Mouse (Mus musculus) heart, embryonic 11.5 days (tissue): Measurements from ENCODE around the gene Gm28308. TPM values are rescaled to one million over a fixed set of nuclear protein-coding genes. Genes with fewer than 3 reads are reported as not detected.

ENCODE experiments used
- ATAC-seq: fragments of 200-750 bp; cut with Nextera tagmentation; replicated peaks from 2 replicates; pipeline ENCODE4 v1.8.0; 2017; ENCODE audit warnings: moderate library complexity; ENCODE audit not compliant: insufficient number of reproducible peaks, low FRiP score, low TSS enrichment
- H3K27ac ChIP-seq: fragments of 300-500 bp; sonication (generic); 2 replicates; pipeline ENCODE4 v1.5.1; 2014; ENCODE audit warnings: mild to moderate bottlenecking, low read depth, low read length
- H3K27me3 ChIP-seq: fragments of 300-500 bp; sonication (generic); 2 replicates; pipeline ENCODE4 v1.6.1; 2014; ENCODE audit warnings: mild to moderate bottlenecking, low read length, mixed read lengths; ENCODE audit not compliant: control insufficient read depth, insufficient read depth
- H3K36me3 ChIP-seq: fragments of 300-500 bp; sonication (generic); 2 replicates; pipeline ENCODE4 v1.6.1; 2014; ENCODE audit warnings: mild to moderate bottlenecking, low read length, moderate library complexity, mixed read lengths; ENCODE audit not compliant: control insufficient read depth, insufficient read depth
- H3K4me1 ChIP-seq: fragments of 300-500 bp; sonication (generic); 2 replicates; pipeline ENCODE4 v1.6.1; 2014; ENCODE audit warnings: low read length; ENCODE audit not compliant: control insufficient read depth, insufficient read depth
- H3K4me2 ChIP-seq: fragments of 300-500 bp; sonication (generic); 2 replicates; pipeline ENCODE4 v1.6.1; 2014; ENCODE audit warnings: mild to moderate bottlenecking, moderate library complexity
- H3K4me3 ChIP-seq: fragments of 300-500 bp; sonication (generic); 2 replicates; pipeline ENCODE4 v1.5.1; 2014; ENCODE audit warnings: low read depth, low read length
- H3K9ac ChIP-seq: fragments of 300-500 bp; sonication (generic); 2 replicates; pipeline ENCODE4 v1.6.1; 2014; ENCODE audit warnings: mild to moderate bottlenecking, low read depth, low read length, moderate library complexity
- H3K9me3 ChIP-seq: fragments of 300-500 bp; sonication (generic); replicated peaks from 2 replicates; pipeline ENCODE4 v1.6.1; 2016; ENCODE audit warnings: low read length; ENCODE audit not compliant: control insufficient read depth
- WGBS: fragments of 180-500 bp; shearing (Covaris S2); extraction: QIAGEN DNeasy Blood & Tissue Kit; methylation state at CpG from one replicate; pipeline ENCODE4 v1.1.7; 2014; ENCODE audit not compliant: insufficient replicate concordance; 5-methylcytosine and 5-hydroxymethylcytosine counted together
- polyA plus RNA-seq: library from polyadenylated mRNA; unstranded; fragments of >200 nt; fragmentation: Nextera tagmentation; extraction: Ambion mirVana; gene quantifications from 2 replicates; pipeline ENCODE4 v1.2.1, GENCODE M21; 2014

The Gm28308 gene
- polyA plus RNA-seq, 1 experiment from 2014 or later: not detected

DNA sequence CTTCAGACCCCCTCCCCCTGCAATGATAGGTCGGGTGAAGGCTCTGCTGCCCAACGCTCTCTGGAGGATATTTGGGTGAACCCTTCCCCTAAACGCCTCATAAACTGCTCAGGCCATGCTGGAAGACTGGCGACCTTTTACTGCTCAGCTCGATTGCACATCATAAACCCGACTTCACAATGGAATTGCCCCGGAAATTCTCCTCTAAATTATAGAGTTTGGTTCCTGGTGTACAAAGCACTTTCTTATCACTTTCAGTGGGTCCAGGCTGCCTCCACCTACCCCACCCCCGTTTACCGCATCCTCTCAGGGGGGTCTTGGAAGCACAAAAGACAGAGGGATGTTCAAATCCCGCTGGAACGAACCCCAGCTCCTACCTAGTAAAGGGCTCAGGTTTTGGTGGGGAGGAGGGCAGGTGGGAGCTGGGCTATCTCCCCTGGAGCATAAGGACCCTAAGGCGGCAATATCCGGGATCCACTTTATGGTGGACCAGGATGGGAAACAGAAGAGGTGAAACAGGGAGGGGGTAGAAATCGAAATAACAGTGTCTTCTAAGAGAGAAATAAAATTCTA lies 5.6 kb upstream of the Gm28308 start:
- Histone ChIP-seq H3K27ac (no peak overlapping the region), H3K9ac (no peak overlapping the region), H3K4me1 (0 out of 2 replicates have a peak, but pooled peaks cover 4% of the 10 kb centered on the region), H3K9me3 (no peaks in the 10 kb centered on the region), H3K4me3 (no peak overlapping the region), H3K36me3 (no peaks in the 10 kb centered on the region), H3K4me2 (no peak overlapping the region), H3K27me3 (peaks cover 100% of the 10 kb centered on the region)
- ATAC-seq: no peak
- 12% methylated on average over 14 of the region's 14 CpGs for WGBS

- Histone ChIP-seq H3K9me3 (no peaks in the 10 kb centered on the region), H3K27me3 (peaks cover 100% of the 10 kb centered on the region), H3K4me2 (no peak overlapping the region), H3K36me3 (no peaks in the 10 kb centered on the region), H3K9ac (no peak overlapping the region), H3K4me1 (peaks cover 4% of the 10 kb centered on the region), H3K27ac (no peak overlapping the region), H3K4me3 (peak overlapping the region; percentile 27; the same call in 1 of the 2 replicates)
- 5% methylated on average over 23 of the region's 23 CpGs for WGBS
- no peak for ATAC-seq
These were observed 4.9 kb upstream of the Gm28308 start for GRCm38 (mm10) chr6:52217895-52218642.

- Histone ChIP-seq H3K27ac (no peak overlapping the region), H3K4me3 (peak overlapping the region; percentile 27), H3K4me2 (peak overlapping the region; percentile 54), H3K9ac (no peak overlapping the region), H3K4me1 (peaks cover 10% of the 10 kb centered on the region), H3K36me3 (no peaks in the 10 kb centered on the region), H3K27me3 (peaks cover 100% of the 10 kb centered on the region), H3K9me3 (no peaks in the 10 kb centered on the region)
- under 1% methylated on average over 25 of the region's 25 CpGs for WGBS
- ATAC-seq: peak; percentile 22; the same call in 1 of the 2 replicates
These were observed 4.3 kb upstream of the Gm28308 start for GRCm38 (mm10) chr6:52217459-52217768.

DNA sequence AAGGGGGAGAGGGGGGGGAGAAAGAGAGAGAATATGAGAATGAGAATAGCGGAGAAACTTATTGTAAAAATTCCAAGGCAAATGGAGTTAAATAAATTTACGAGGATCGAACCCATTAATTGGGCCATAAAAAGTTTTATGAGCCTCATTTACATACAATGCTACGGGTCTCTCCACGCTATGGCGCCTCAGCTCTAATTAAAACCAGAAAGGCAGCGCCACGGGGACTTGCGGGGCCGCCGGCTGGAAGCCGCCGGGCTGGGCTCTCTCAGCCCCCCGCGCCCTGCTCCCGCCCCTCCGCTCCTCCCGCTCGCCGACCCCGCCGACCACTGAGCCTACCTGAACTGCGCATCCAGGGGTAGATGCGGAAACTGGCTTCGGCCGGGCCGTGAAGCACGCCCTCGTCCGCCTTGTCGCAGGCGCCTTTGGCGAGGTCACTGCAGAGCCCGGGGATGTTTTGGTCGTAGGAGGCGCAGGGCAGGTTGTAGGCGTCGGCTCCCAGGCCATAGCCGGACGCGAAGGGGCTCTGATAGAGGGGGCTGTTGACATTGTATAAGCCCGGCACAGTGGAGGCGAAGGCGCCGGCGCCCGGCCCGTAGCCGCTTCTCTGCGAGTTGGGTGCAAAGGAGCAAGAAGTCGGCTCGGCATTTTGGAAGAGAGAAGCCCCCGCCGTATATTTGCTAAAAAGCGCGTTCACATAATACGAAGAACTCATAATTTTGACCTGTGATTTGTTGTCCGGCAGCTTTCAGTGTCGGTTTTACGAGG lies 3.7 kb upstream of the Gm28308 start:
- peaks cover 10% of the 10 kb centered on the region for H3K4me1 ChIP-seq
- 2% methylated on average over 60 of the region's 60 CpGs for WGBS
- H3K4me2 ChIP-seq: peak overlapping the region; percentile 54
- H3K9ac ChIP-seq: no peak overlapping the region
- no peaks in the 10 kb centered on the region for H3K36me3 ChIP-seq
- peaks cover 100% of the 10 kb centered on the region for H3K27me3 ChIP-seq
- H3K27ac ChIP-seq: no peak overlapping the region
- no peak for ATAC-seq
- peak overlapping the region; percentile 27 for H3K4me3 ChIP-seq
- no peaks in the 10 kb centered on the region for H3K9me3 ChIP-seq

DNA sequence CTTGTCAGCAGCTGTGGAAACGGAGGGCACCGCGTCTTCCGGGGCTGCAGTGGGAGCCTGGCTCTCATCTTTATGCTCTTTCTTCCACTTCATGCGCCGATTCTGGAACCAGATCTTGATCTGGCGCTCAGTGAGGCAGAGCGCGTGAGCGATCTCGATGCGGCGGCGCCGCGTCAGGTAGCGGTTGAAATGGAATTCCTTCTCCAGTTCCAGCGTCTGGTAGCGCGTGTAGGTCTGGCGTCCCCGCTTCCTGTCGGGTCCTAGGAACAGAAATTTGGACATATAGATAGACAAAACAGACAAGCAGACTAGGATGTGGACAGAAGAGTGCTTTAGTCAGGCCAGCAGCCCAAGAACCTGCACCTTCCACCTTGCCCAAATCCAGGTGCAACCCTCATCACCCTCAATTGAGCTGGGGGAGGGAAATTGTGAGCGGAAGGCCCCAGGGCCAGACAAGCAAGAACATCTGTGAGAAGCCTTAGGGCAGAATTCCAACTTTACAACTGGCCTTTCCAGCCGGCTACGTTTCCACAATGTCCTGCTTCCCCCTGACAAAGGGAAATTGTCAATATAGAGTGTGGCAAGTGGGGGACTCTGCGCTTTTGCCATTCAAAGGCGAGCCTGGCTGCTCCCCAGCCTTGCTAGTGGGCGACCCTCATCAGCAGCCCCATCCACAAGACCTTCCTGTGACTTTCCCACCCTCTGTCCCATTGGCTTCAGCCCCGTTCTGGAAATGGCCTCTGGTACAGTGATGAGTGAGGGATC lies 2.8 kb upstream of the Gm28308 start:
- no peaks in the 10 kb centered on the region for H3K36me3 ChIP-seq
- peaks cover 13% of the 10 kb centered on the region for H3K4me1 ChIP-seq
- H3K4me2 ChIP-seq: peak overlapping the region; percentile 14; the same call in 1 of the 2 replicates
- H3K9ac ChIP-seq: no peak overlapping the region
- 2% methylated on average over 30 of the region's 30 CpGs for WGBS
- no peaks in the 10 kb centered on the region for H3K9me3 ChIP-seq
- no peak overlapping the region for H3K27ac ChIP-seq
- H3K27me3 ChIP-seq: peaks cover 100% of the 10 kb centered on the region
- ATAC-seq: no peak
- H3K4me3 ChIP-seq: no peak overlapping the region

- Histone ChIP-seq H3K27me3 (peaks cover 99% of the 10 kb centered on the region), H3K4me3 (no peak overlapping the region), H3K27ac (no peak overlapping the region), H3K36me3 (no peaks in the 10 kb centered on the region), H3K4me2 (no peak overlapping the region), H3K9ac (no peak overlapping the region), H3K4me1 (peaks cover 13% of the 10 kb centered on the region), H3K9me3 (no peaks in the 10 kb centered on the region)
- no peak for ATAC-seq
- WGBS: 7% methylated on average over 3 of the region's 3 CpGs
These were observed 1.9 kb upstream of the Gm28308 start for GRCm38 (mm10) chr6:52215070-52215469.

GRCm38 (mm10) chr6:52214271-52214670 lies 1.1 kb upstream of the Gm28308 start:
- Histone ChIP-seq H3K9me3 (no peaks in the 10 kb centered on the region), H3K36me3 (no peaks in the 10 kb centered on the region), H3K27ac (no peak overlapping the region), H3K27me3 (peaks cover 99% of the 10 kb centered on the region), H3K4me2 (no peak overlapping the region), H3K9ac (no peak overlapping the region), H3K4me3 (no peak overlapping the region), H3K4me1 (peaks cover 13% of the 10 kb centered on the region)
- no peak for ATAC-seq
- WGBS: 12% methylated on average over 5 of the region's 5 CpGs

GRCm38 (mm10) chr6:52212556-52213118 lies 502 bp downstream of the Gm28308 start:
- ATAC-seq: no peak
- Histone ChIP-seq H3K27ac (no peak overlapping the region), H3K4me1 (peaks cover 13% of the 10 kb centered on the region), H3K4me3 (peak overlapping the region; percentile 26), H3K9me3 (no peaks in the 10 kb centered on the region), H3K27me3 (peaks cover 99% of the 10 kb centered on the region), H3K4me2 (peak overlapping the region; percentile 40), H3K9ac (no peak overlapping the region), H3K36me3 (no peaks in the 10 kb centered on the region)
- under 1% methylated on average over 22 of the region's 22 CpGs for WGBS
